Mouse (Mus musculus) liver, embryonic 14.5 days (tissue): ENCODE measurements around the gene Cux1.

Source experiments
- CTCF ChIP-seq: IDR thresholded peaks from 2 replicates; pipeline ENCODE4 v1.5.1; 2016; ENCODE audit warnings: antibody characterized with exemption, low read depth, control low read depth
- EP300 ChIP-seq: IDR thresholded peaks from 2 replicates; pipeline ENCODE4 v1.6.1; 2016; ENCODE audit warnings: antibody characterized with exemption, low read depth

DNA sequence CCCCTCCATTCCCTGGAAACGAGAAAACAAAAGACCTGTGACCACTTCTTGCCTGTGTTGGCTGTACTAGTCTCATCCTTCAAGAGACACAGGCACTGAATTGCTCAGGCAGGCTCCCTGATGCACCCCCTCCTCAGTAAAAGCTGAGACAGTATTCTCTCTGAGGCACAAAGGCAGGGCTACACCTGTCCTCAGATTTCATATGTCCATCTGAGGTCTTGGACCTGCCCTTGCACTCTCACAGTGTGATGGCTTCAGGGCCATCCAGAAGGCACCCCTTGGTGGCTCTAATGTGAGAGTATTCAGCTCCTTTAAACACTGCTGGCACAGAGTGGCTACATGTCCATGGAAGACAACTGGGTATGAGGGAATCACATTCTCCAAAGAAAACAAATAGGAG, 32.1 kb downstream of the Cux1 start:
- TF ChIP-seq CTCF = no peak
- TF ChIP-seq EP300 = no peak
